Comparison of ENCODE assay signal across 13 mouse cellular contexts in genomic region chr9:104305333-104306111, GRCm38 (mm10). TPM values are rescaled to one million over a fixed set of nuclear protein-coding genes. Genes with fewer than 3 reads are reported as not detected.
DNase-seq lines count a peak whose midpoint lies in the region; ATAC-seq and TF ChIP-seq lines count a peak whose summit lies in the region.
"Had no signal": no experiment of that assay in that cellular context is flagged by ENCODE, and none has a peak within 500 bp of the region (broad histone marks: within the 10 kb centered on the region; RNA-seq: fewer than 3 reads in every experiment).

No protein-coding gene starts in this region.

- ATAC-seq in kidney, postnatal 0 days (replicated peaks; ENCODE audit: low FRiP score, low read depth): peak; percentile 57; the same call in 1 of the 2 replicates
- no peak for ATAC-seq in megakaryocyte-erythroid progenitor cell, adult 5-6 weeks (replicated peaks; ENCODE audit: low FRiP score, low TSS enrichment, poor library complexity, severe bottlenecking)
- ATAC-seq: midbrain, embryonic 15.5 days had no signal

- no peaks in the 10 kb centered on the region for H3K36me3 ChIP-seq in kidney, postnatal 0 days (ENCODE audit: insufficient read depth, low read length)
- H3K36me3 ChIP-seq: hindbrain, embryonic 12.5 days; liver, embryonic 15.5 days; midbrain, embryonic 15.5 days; neural tube, embryonic 12.5 days had no signal

- no peak overlapping the region for H3K9ac ChIP-seq in kidney, postnatal 0 days (ENCODE audit: low read depth, low read length)
- H3K9ac ChIP-seq: hindbrain, embryonic 12.5 days; liver, embryonic 15.5 days; midbrain, embryonic 15.5 days; neural tube, embryonic 12.5 days had no signal

- peak; percentile 11 for DNase-seq in retina, postnatal 1 day
- DNase-seq in retina, embryonic 14.5 days (ENCODE audit: low spot score): no peak
- peak; percentile 15 for DNase-seq in ZHBTc4 (ENCODE audit: low read depth, low spot score)
- DNase-seq in kidney, postnatal 0 days (ENCODE audit: low spot score): peak; percentile 26
- DNase-seq in heart, adult 11 months: no peak
- DNase-seq in yolk sac, embryonic 10.5 days (ENCODE audit: low spot score): no peak
- DNase-seq: cerebellum, adult 18-20 months; gastrocnemius, postnatal 25 days had no signal

- peak overlapping the region; percentile 70; the same call in 1 of the 2 replicates for H3K27ac ChIP-seq in kidney, postnatal 0 days
- H3K27ac ChIP-seq: hindbrain, embryonic 12.5 days; liver, embryonic 15.5 days; midbrain, embryonic 15.5 days; neural tube, embryonic 12.5 days had no signal

- 83% methylated on average over 6 of the region's 6 CpGs for WGBS in kidney, postnatal 0 days

- H3K4me2 ChIP-seq in kidney, postnatal 0 days (ENCODE audit: low read length): no peak overlapping the region
- H3K4me2 ChIP-seq: hindbrain, embryonic 12.5 days; liver, embryonic 15.5 days; midbrain, embryonic 15.5 days; neural tube, embryonic 12.5 days had no signal

- H3K4me3 ChIP-seq in kidney, postnatal 0 days (replicated peaks; ENCODE audit: low read depth, low read length): no peak overlapping the region
- H3K4me3 ChIP-seq: hindbrain, embryonic 12.5 days; liver, embryonic 15.5 days; midbrain, embryonic 15.5 days; neural tube, embryonic 12.5 days had no signal

- TF ChIP-seq CTCF in kidney, postnatal 0 days (IDR thresholded peaks at IDR 0.05; ENCODE audit: low read depth): no peak

- H3K4me1 ChIP-seq in kidney, postnatal 0 days (replicated peaks; ENCODE audit: insufficient read depth, low read length): no peaks in the 10 kb centered on the region; the same call in 1 of the 2 replicates
- H3K4me1 ChIP-seq: hindbrain, embryonic 12.5 days; liver, embryonic 15.5 days; midbrain, embryonic 15.5 days; neural tube, embryonic 12.5 days had no signal

- no peaks in the 10 kb centered on the region for H3K9me3 ChIP-seq in kidney, postnatal 0 days (replicated peaks; ENCODE audit: low read length)
- H3K9me3 ChIP-seq: hindbrain, embryonic 12.5 days; liver, embryonic 15.5 days; midbrain, embryonic 15.5 days; neural tube, embryonic 12.5 days had no signal

- no peaks in the 10 kb centered on the region for H3K27me3 ChIP-seq in kidney, postnatal 0 days (ENCODE audit: insufficient read depth, low read length)
- H3K27me3 ChIP-seq: hindbrain, embryonic 12.5 days; liver, embryonic 15.5 days; midbrain, embryonic 15.5 days; neural tube, embryonic 12.5 days had no signal

RNA-seq across cellular contexts. Expression of gene Acpp, which starts 32.0 kb away (rescaled TPM):
- polyA plus RNA-seq in kidney, postnatal 0 days (2015; fragmentation: Nextera tagmentation; extraction: Ambion mirVana): 1.5 and 2.0 TPM in 2 replicates
- 1.6 and 5.5 TPM in 2 replicates for total RNA-seq in megakaryocyte-erythroid progenitor cell, adult 5-6 weeks (2014; fragmentation: Nextera tagmentation)
- total RNA-seq in megakaryocyte-erythroid progenitor cell, adult 5-6 weeks (2017): 1.3 and 1.7 TPM in 2 replicates
- total RNA-seq: gastrocnemius, postnatal 25 days had no signal
- polyA plus RNA-seq: neural tube, embryonic 12.5 days had no signal

RNA-seq across cellular contexts. Expression of gene Dnajc13, which starts 42.8 kb away (rescaled TPM):
- 20.8 and 21.9 TPM in 2 replicates for polyA plus RNA-seq in kidney, postnatal 0 days (2015; fragmentation: Nextera tagmentation; extraction: Ambion mirVana)
- 56.7 and 63.6 TPM in 2 replicates for total RNA-seq in megakaryocyte-erythroid progenitor cell, adult 5-6 weeks (2014; fragmentation: Nextera tagmentation)
- total RNA-seq in megakaryocyte-erythroid progenitor cell, adult 5-6 weeks (2017): 32.7 and 51.7 TPM in 2 replicates

Comparison
In these comparisons a context has a peak if more than half of its experiments do, and no peak if none do; other contexts are left out.
1. DNase-seq: peak in retina, postnatal 1 day (single experiment), ZHBTc4 (single experiment) and kidney, postnatal 0 days (single experiment); none in retina, embryonic 14.5 days (single experiment), heart, adult 11 months (single experiment) and yolk sac, embryonic 10.5 days (single experiment).